Mouse (Mus musculus): ENCODE data around the gene Ubtd2. TPM values are rescaled to one million over a fixed set of nuclear protein-coding genes. Genes with fewer than 3 reads are reported as not detected.

The Ubtd2 gene
- polyA plus RNA-seq, 1 experiment from 2014 or later, result 4.5 TPM

GRCm38 (mm10) chr11:32454231-32454799 lies 855 bp upstream of the Ubtd2 start:
- ATAC-seq (ENCODE audit: low read depth), result peak; percentile 2; the same call in 1 of the 2 replicates
- peaks cover 18% of the 10 kb centered on the region for H3K27me3 ChIP-seq (ENCODE audit: control insufficient read depth, insufficient read depth, low read depth, low read length)
- peaks cover 17% of the 10 kb centered on the region for H3K4me1 ChIP-seq (ENCODE audit: control insufficient read depth, low read depth, low read length)
- H3K4me2 ChIP-seq (ENCODE audit: low read depth, low read length), result peak overlapping the region; percentile 99
- WGBS (ENCODE audit: insufficient replicate concordance), result 4% methylated on average over 19 of the region's 19 CpGs
- H3K27ac ChIP-seq (ENCODE audit: low read length), result no peak overlapping the region
- peak overlapping the region; percentile 87 for H3K4me3 ChIP-seq (ENCODE audit: low read depth, low read length)
- H3K9me3 ChIP-seq (replicated peaks; ENCODE audit: control insufficient read depth, low read length), result no peaks in the 10 kb centered on the region
- H3K9ac ChIP-seq (ENCODE audit: low read depth, low read length), result peak overlapping the region; percentile 84
- no peaks in the 10 kb centered on the region for H3K36me3 ChIP-seq (ENCODE audit: control insufficient read depth, insufficient read depth)

- under 1% methylated on average over 51 of the region's 58 CpGs for WGBS (ENCODE audit: insufficient replicate concordance)
- 0 out of 2 replicates have a peak, but pooled peaks have one; percentile 2 for ATAC-seq (ENCODE audit: low read depth)
- H3K27me3 ChIP-seq (ENCODE audit: control insufficient read depth, insufficient read depth, low read depth, low read length), result peaks cover 18% of the 10 kb centered on the region
Measured at GRCm38 (mm10) chr11:32455507-32456141, 454 bp downstream of the Ubtd2 start.

DNA sequence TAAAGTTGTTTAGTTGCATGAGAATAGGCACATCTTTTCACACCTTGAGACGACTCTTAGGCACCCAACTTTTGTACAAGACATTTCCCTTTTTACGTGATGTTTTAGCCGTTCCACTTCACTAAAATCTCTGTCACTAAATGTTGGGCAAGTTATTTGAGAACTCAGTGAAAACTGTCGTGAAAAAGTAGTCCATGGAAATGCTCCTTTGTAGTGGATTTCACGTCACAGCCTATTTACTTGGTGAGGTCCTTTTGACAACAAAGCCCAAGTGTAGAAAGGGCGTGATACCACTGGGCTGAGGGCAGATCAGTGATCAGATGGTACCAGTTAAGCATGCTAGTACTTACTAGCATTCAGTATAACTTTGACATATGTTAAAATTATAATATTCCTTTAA lies 1.2 kb downstream of the Ubtd2 start:
- Histone ChIP-seq H3K36me3 (ENCODE audit: control insufficient read depth, insufficient read depth) (no peaks in the 10 kb centered on the region), H3K9me3 (replicated peaks; ENCODE audit: control insufficient read depth, low read length) (no peaks in the 10 kb centered on the region), H3K27ac (ENCODE audit: low read length) (no peak overlapping the region), H3K27me3 (ENCODE audit: control insufficient read depth, insufficient read depth, low read depth, low read length) (peaks cover 16% of the 10 kb centered on the region), H3K9ac (ENCODE audit: low read depth, low read length) (no peak overlapping the region), H3K4me3 (ENCODE audit: low read depth, low read length) (peak overlapping the region; percentile 87), H3K4me2 (ENCODE audit: low read depth, low read length) (peak overlapping the region; percentile 99), H3K4me1 (ENCODE audit: control insufficient read depth, low read depth, low read length) (peaks cover 17% of the 10 kb centered on the region)
- ATAC-seq (ENCODE audit: low read depth), result no peak
- WGBS (ENCODE audit: insufficient replicate concordance), result 17% methylated on average over 6 of the region's 6 CpGs

More at GRCm38 (mm10) chr11:32455507-32456141, 454 bp downstream of the Ubtd2 start:
- H3K27ac ChIP-seq (ENCODE audit: low read length), result peak overlapping the region; percentile 82
- no peaks in the 10 kb centered on the region for H3K36me3 ChIP-seq (ENCODE audit: control insufficient read depth, insufficient read depth)
- H3K9ac ChIP-seq (ENCODE audit: low read depth, low read length), result peak overlapping the region; percentile 84
- peaks cover 17% of the 10 kb centered on the region for H3K4me1 ChIP-seq (ENCODE audit: control insufficient read depth, low read depth, low read length)
- peak overlapping the region; percentile 99 for H3K4me2 ChIP-seq (ENCODE audit: low read depth, low read length)
- no peaks in the 10 kb centered on the region for H3K9me3 ChIP-seq (replicated peaks; ENCODE audit: control insufficient read depth, low read length)
- peak overlapping the region; percentile 87 for H3K4me3 ChIP-seq (ENCODE audit: low read depth, low read length)

DNA sequence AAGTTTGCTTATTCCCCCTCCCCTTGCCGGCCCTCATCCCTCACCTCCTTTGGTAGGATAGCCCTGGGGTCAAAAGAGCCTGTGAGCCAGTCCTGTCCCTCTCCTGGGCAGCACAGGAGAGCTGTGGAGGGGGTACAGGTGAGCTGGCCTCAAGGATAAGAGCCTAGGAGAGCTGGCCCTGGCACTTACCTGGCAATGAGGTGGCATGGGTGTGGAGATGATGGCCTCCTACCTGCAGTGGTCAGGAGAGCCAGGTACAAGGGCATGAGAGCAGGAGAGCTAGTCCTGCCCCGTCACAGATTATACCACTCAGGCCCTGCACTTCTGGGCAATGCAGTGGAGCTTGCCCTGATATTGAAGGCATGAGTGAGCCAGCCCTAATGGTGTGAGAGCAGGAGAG lies 9.1 kb downstream of the Ubtd2 start:
- Histone ChIP-seq H3K9me3 (replicated peaks; ENCODE audit: control insufficient read depth, low read length) (no peaks in the 10 kb centered on the region), H3K4me2 (ENCODE audit: low read depth, low read length) (no peak overlapping the region), H3K27ac (ENCODE audit: low read length) (no peak overlapping the region), H3K4me3 (ENCODE audit: low read depth, low read length) (no peak overlapping the region), H3K4me1 (ENCODE audit: control insufficient read depth, low read depth, low read length) (no peaks in the 10 kb centered on the region), H3K9ac (ENCODE audit: low read depth, low read length) (no peak overlapping the region), H3K27me3 (ENCODE audit: control insufficient read depth, insufficient read depth, low read depth, low read length) (no peaks in the 10 kb centered on the region), H3K36me3 (ENCODE audit: control insufficient read depth, insufficient read depth) (no peaks in the 10 kb centered on the region)
- ATAC-seq (ENCODE audit: low read depth), result no peak
- 57% methylated on average over 2 of the region's 2 CpGs for WGBS (ENCODE audit: insufficient replicate concordance)

DNA sequence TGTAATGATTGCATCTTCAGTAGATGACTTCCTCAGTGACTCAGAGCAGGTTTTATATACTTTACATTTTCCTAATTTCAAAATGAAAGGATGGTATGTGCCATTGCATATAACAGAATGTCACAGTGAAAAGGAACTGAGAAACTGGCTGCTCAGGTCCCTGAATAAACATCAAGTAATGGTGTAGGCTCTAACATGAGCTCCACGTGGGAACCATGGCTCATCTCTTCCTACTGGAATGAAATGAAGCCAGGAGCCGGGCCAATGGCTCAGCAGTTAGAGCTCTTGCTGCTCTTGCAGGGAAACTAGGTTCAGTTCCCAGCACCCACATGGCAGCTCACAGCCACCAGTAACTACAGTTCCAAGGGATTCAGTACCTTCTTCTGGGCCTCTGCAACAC lies 16.8 kb downstream of the Ubtd2 start:
- Histone ChIP-seq H3K36me3 (ENCODE audit: control insufficient read depth, insufficient read depth) (no peaks in the 10 kb centered on the region), H3K27me3 (ENCODE audit: control insufficient read depth, insufficient read depth, low read depth, low read length) (no peaks in the 10 kb centered on the region), H3K4me3 (ENCODE audit: low read depth, low read length) (no peak overlapping the region), H3K27ac (ENCODE audit: low read length) (no peak overlapping the region), H3K4me1 (ENCODE audit: control insufficient read depth, low read depth, low read length) (no peaks in the 10 kb centered on the region), H3K4me2 (ENCODE audit: low read depth, low read length) (no peak overlapping the region), H3K9me3 (replicated peaks; ENCODE audit: control insufficient read depth, low read length) (no peaks in the 10 kb centered on the region), H3K9ac (ENCODE audit: low read depth, low read length) (no peak overlapping the region)
- no peak for ATAC-seq (ENCODE audit: low read depth)
- 47% methylated on average over 2 of the region's 2 CpGs for WGBS (ENCODE audit: insufficient replicate concordance)

GRCm38 (mm10) chr11:32474725-32475124 lies 19.6 kb downstream of the Ubtd2 start:
- H3K4me1 ChIP-seq (ENCODE audit: control insufficient read depth, low read depth, low read length), result no peaks in the 10 kb centered on the region
- no peak overlapping the region for H3K9ac ChIP-seq (ENCODE audit: low read depth, low read length)
- no peak overlapping the region for H3K4me2 ChIP-seq (ENCODE audit: low read depth, low read length)
- no peak for ATAC-seq (ENCODE audit: low read depth)
- WGBS (ENCODE audit: insufficient replicate concordance), result 50% methylated on average over 3 of the region's 3 CpGs
- H3K36me3 ChIP-seq (ENCODE audit: control insufficient read depth, insufficient read depth), result no peaks in the 10 kb centered on the region
- H3K27me3 ChIP-seq (ENCODE audit: control insufficient read depth, insufficient read depth, low read depth, low read length), result no peaks in the 10 kb centered on the region
- H3K4me3 ChIP-seq (ENCODE audit: low read depth, low read length), result no peak overlapping the region
- no peaks in the 10 kb centered on the region for H3K9me3 ChIP-seq (replicated peaks; ENCODE audit: control insufficient read depth, low read length)
- H3K27ac ChIP-seq (ENCODE audit: low read length), result no peak overlapping the region

DNA sequence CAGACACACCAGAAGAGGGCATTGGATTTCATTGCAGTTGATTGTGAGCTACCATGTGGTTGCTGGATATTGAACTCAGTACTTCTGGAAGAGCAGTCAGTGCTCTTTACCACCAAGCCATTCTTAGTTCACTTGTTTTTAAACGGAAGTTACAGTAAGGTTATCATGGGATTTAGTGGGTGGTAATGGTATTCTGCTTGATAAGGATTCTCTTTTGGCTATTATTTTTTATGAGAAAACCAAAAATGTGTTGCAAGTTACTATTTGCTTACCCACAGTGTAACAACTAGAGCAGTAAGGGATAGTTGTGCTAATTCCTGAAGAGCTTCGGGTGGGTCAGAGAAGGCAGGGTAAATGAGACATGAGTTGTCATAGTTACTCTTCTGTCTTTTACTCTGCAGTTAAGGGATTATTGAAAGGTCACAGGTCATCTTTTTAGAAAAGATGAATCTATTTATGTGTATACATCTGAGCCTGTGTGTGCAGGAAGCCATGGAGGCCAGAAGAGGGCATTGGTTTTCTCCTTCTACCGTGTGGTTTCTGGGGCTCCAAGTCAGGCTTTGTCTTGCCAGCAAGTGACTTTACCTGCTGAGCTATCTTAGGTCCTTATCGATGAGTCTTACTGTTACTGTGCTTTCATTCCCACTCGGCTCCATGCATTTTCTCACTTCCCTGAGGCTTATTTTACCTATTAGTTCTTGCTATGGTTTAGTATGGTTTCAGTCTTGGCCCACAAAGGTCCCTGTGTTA lies 20.5 kb downstream of the Ubtd2 start:
- Histone ChIP-seq H3K27ac (ENCODE audit: low read length) (no peak overlapping the region), H3K9me3 (replicated peaks; ENCODE audit: control insufficient read depth, low read length) (no peaks in the 10 kb centered on the region), H3K4me3 (ENCODE audit: low read depth, low read length) (no peak overlapping the region), H3K36me3 (ENCODE audit: control insufficient read depth, insufficient read depth) (no peaks in the 10 kb centered on the region), H3K4me1 (ENCODE audit: control insufficient read depth, low read depth, low read length) (no peaks in the 10 kb centered on the region), H3K27me3 (ENCODE audit: control insufficient read depth, insufficient read depth, low read depth, low read length) (no peaks in the 10 kb centered on the region), H3K4me2 (ENCODE audit: low read depth, low read length) (no peak overlapping the region), H3K9ac (ENCODE audit: low read depth, low read length) (no peak overlapping the region)
- WGBS (ENCODE audit: insufficient replicate concordance), result 60% methylated on average over 5 of the region's 5 CpGs
- ATAC-seq (ENCODE audit: low read depth), result no peak

DNA sequence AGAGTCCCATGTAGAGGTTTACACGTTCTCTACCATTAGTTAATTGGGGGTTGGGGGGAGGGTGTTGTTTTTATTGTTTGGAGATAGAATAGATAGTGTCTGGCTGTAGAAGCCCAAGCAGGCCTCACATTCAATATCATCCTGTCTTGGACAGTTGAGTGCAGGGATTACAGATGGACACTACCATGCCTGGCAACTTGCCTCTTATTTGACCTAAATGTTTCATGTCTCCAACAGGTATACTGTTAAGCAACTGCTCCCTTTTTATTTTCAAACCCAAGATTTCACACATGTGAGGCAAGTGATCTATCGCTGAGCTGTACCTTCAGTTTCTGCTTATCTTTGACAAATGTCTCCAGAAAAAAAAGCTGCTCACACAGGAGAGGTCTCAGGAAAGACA lies 26.4 kb downstream of the Ubtd2 start:
- Histone ChIP-seq H3K27ac (ENCODE audit: low read length) (no peak overlapping the region), H3K9ac (ENCODE audit: low read depth, low read length) (no peak overlapping the region), H3K4me1 (ENCODE audit: control insufficient read depth, low read depth, low read length) (no peaks in the 10 kb centered on the region), H3K9me3 (replicated peaks; ENCODE audit: control insufficient read depth, low read length) (no peaks in the 10 kb centered on the region), H3K36me3 (ENCODE audit: control insufficient read depth, insufficient read depth) (no peaks in the 10 kb centered on the region), H3K4me3 (ENCODE audit: low read depth, low read length) (no peak overlapping the region), H3K4me2 (ENCODE audit: low read depth, low read length) (no peak overlapping the region), H3K27me3 (ENCODE audit: control insufficient read depth, insufficient read depth, low read depth, low read length) (no peaks in the 10 kb centered on the region)
- ATAC-seq (ENCODE audit: low read depth), result no peak
- 36% methylated on average over 2 of the region's 2 CpGs for WGBS (ENCODE audit: insufficient replicate concordance)

DNA sequence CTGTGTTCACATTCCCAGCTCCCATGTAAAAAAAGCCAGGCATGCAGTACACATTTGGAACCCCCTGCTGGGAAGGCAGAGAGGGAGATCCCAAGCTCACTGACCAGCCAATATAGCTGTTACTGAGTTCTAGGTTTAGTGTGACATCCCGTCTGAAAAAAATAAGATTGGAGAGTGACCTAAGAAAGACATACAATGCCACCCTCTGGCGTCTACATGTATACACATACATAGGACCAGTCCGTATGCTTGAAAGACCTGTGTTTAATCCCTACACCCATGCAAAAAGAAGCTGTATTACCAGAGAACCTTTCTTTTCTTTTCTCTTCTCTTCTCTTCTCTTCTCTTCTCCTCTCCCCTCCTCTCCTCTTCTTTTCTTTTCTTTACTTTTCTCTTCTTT lies 30.1 kb downstream of the Ubtd2 start:
- peaks cover 2% of the 10 kb centered on the region; the same call in 1 of the 2 replicates for H3K4me1 ChIP-seq (ENCODE audit: control insufficient read depth, low read depth, low read length)
- no peak overlapping the region for H3K4me3 ChIP-seq (ENCODE audit: low read depth, low read length)
- H3K27me3 ChIP-seq (ENCODE audit: control insufficient read depth, insufficient read depth, low read depth, low read length), result no peaks in the 10 kb centered on the region
- H3K27ac ChIP-seq (ENCODE audit: low read length), result no peak overlapping the region
- WGBS (ENCODE audit: insufficient replicate concordance), result 36% methylated on average over 3 of the region's 3 CpGs
- no peaks in the 10 kb centered on the region for H3K9me3 ChIP-seq (replicated peaks; ENCODE audit: control insufficient read depth, low read length)
- no peak overlapping the region for H3K9ac ChIP-seq (ENCODE audit: low read depth, low read length)
- H3K4me2 ChIP-seq (ENCODE audit: low read depth, low read length), result no peak overlapping the region
- ATAC-seq (ENCODE audit: low read depth), result no peak
- H3K36me3 ChIP-seq (ENCODE audit: control insufficient read depth, insufficient read depth), result no peaks in the 10 kb centered on the region
